Mouse (Mus musculus): ENCODE measurements at regions not wholly inside any gene's neighbourhood (a gene's known extent, or its start where the extent isn't known, plus 50 kb on each side); places are given as distances from the start of the nearest gene placed in this dataset.

GRCm38 (mm10) chr3:39253076-39253475 is 366.3 kb downstream of the Fat4 start:
- no peak for TF ChIP-seq CTCF (IDR thresholded peaks at IDR 0.05; ENCODE audit: borderline replicate concordance, insufficient read depth, low read depth, low read length)
- no peak for TF ChIP-seq POLR2A (IDR thresholded peaks at IDR 0.05; ENCODE audit: borderline replicate concordance, insufficient read depth, low read length)
